Mouse (Mus musculus): ENCODE data around the gene Efna2.
"Not testable (repeated sequence)": the region's sequence is repeated elsewhere in the genome, so short reads cannot be mapped to it uniquely, and the experiment has no call there.

The Efna2 gene

GRCm38 (mm10) chr10:80189999-80190398 lies 10.7 kb downstream of the Efna2 start:
- no peak for DNase-seq (ENCODE audit: low spot score)

- no peak for DNase-seq (ENCODE audit: low spot score)
These were observed 11.3 kb downstream of the Efna2 start for GRCm38 (mm10) chr10:80190491-80191051.

GRCm38 (mm10) chr10:80193976-80194375 lies 14.7 kb downstream of the Efna2 start:
- DNase-seq (ENCODE audit: low spot score), result no peak

- DNase-seq (ENCODE audit: low spot score), result no peak
These were observed 15.2 kb downstream of the Efna2 start for GRCm38 (mm10) chr10:80194441-80194840.

- DNase-seq (ENCODE audit: low spot score), result no peak
These were observed 16.9 kb downstream of the Efna2 start for GRCm38 (mm10) chr10:80196167-80196566.

- no peak for DNase-seq (ENCODE audit: low spot score)
These were observed 17.7 kb downstream of the Efna2 start for GRCm38 (mm10) chr10:80196778-80197581.

GRCm38 (mm10) chr10:80199440-80200008 lies 20.2 kb downstream of the Efna2 start:
- DNase-seq (ENCODE audit: low spot score), result peak; percentile 52

GRCm38 (mm10) chr10:80200485-80200884 lies 21.2 kb downstream of the Efna2 start:
- no peak for DNase-seq (ENCODE audit: low spot score)

- no peak for DNase-seq (ENCODE audit: low spot score)
These were observed 24.8 kb downstream of the Efna2 start for GRCm38 (mm10) chr10:80204055-80204454.

- DNase-seq (ENCODE audit: low spot score), result no peak
These were observed 27.9 kb downstream of the Efna2 start for GRCm38 (mm10) chr10:80207201-80207600.

GRCm38 (mm10) chr10:80207676-80208075 lies 28.4 kb downstream of the Efna2 start:
- DNase-seq (ENCODE audit: low spot score), result no peak

GRCm38 (mm10) chr10:80208248-80208647 lies 29.0 kb downstream of the Efna2 start:
- no peak for DNase-seq (ENCODE audit: low spot score)

GRCm38 (mm10) chr10:80208841-80209371 lies 29.6 kb downstream of the Efna2 start:
- no peak for DNase-seq (ENCODE audit: low spot score)

GRCm38 (mm10) chr10:80211547-80212103 lies 32.3 kb downstream of the Efna2 start:
- not testable (repeated sequence) for DNase-seq (ENCODE audit: low spot score)

GRCm38 (mm10) chr10:80215048-80215772 lies 35.9 kb downstream of the Efna2 start:
- no peak for DNase-seq (ENCODE audit: low spot score)

- DNase-seq (ENCODE audit: low spot score), result no peak
These were observed 41.4 kb downstream of the Efna2 start for GRCm38 (mm10) chr10:80220676-80221075.

- DNase-seq (ENCODE audit: low spot score), result not testable (repeated sequence)
These were observed 43.9 kb downstream of the Efna2 start for GRCm38 (mm10) chr10:80223137-80223536.

GRCm38 (mm10) chr10:80226071-80226415 lies 46.8 kb downstream of the Efna2 start:
- peak; percentile 88 for DNase-seq (ENCODE audit: low spot score)

- DNase-seq (ENCODE audit: low spot score), result no peak
These were observed 47.3 kb downstream of the Efna2 start, which contains the start of gene Mum1 for GRCm38 (mm10) chr10:80226416-80227165. TSS of gene Mum1 (plus strand) at chr10:80226434.

GRCm38 (mm10) chr10:80227166-80227539 lies 47.9 kb downstream of the Efna2 start:
- DNase-seq (ENCODE audit: low spot score), result no peak
